Mouse (Mus musculus) liver, adult 2 months (tissue): ENCODE data around the gene Cuedc1. TPM values are rescaled to one million over a fixed set of nuclear protein-coding genes. Genes with fewer than 3 reads are reported as not detected.

Experiments
- DNase-seq: peaks from one replicate; pipeline ENCODE4 v3.0.0-alpha.2; 2011; ENCODE audit warnings: low read depth, low spot score; ENCODE audit errors: extremely low read depth
- H3K27ac ChIP-seq: fragments of 200-500 bp; replicated peaks from 2 replicates; pipeline ENCODE4 v1.5.1; 2012; ENCODE audit warnings: low read depth, mild to moderate bottlenecking, control low read depth, inconsistent platforms, low read length; ENCODE audit not compliant: insufficient read depth
- H3K27me3 ChIP-seq: fragments of 200-500 bp; 2 replicates; pipeline ENCODE4 v1.6.1; 2012; ENCODE audit warnings: mild to moderate bottlenecking, moderate library complexity, low read length, inconsistent platforms; ENCODE audit not compliant: control insufficient read depth, insufficient read depth
- H3K36me3 ChIP-seq: fragments of 200-500 bp; 2 replicates; pipeline ENCODE4 v1.6.1; 2012; ENCODE audit warnings: low read length, inconsistent platforms; ENCODE audit not compliant: control insufficient read depth, insufficient read depth
- H3K4me1 ChIP-seq: fragments of 200-500 bp; 2 replicates; pipeline ENCODE4 v1.6.1; 2011; ENCODE audit warnings: low read length; ENCODE audit not compliant: control insufficient read depth, insufficient read depth
- H3K4me3 ChIP-seq: fragments of 200-500 bp; 2 replicates; pipeline ENCODE4 v1.5.1; 2011; ENCODE audit warnings: low read depth, mild to moderate bottlenecking, control low read depth, low read length, moderate library complexity; ENCODE audit not compliant: insufficient read depth
- H3K79me2 ChIP-seq: fragments of 200-500 bp; 2 replicates; pipeline ENCODE4 v1.6.1; 2012; ENCODE audit warnings: inconsistent platforms, mild to moderate bottlenecking, low read length, moderate library complexity; ENCODE audit not compliant: control insufficient read depth, insufficient read depth
- H3K9ac ChIP-seq: fragments of 200-500 bp; 2 replicates; pipeline ENCODE4 v1.6.1; 2012; ENCODE audit warnings: low read depth, mild to moderate bottlenecking, control low read depth, inconsistent platforms, low read length
- CTCF ChIP-seq: fragments of 200-500 bp; IDR thresholded peaks from 2 replicates; pipeline ENCODE4 v1.5.1; 2011; ENCODE audit warnings: low read depth, low read length, control low read depth
- POLR2A ChIP-seq: fragments of 200-500 bp; IDR thresholded peaks from 2 replicates; pipeline ENCODE4 v1.6.1; 2011; ENCODE audit warnings: low read length, control low read depth; ENCODE audit not compliant: insufficient read depth; ENCODE audit errors: extremely low read depth
- WGBS: fragments of 180-500 bp; shearing (Covaris S2); methylation state at CpG from one replicate; pipeline ENCODE4 v1.1.7; 2018; 5-methylcytosine and 5-hydroxymethylcytosine counted together
- polyA plus RNA-seq: library from polyadenylated mRNA; depleted of rRNA; stranded (reverse); fragments of >200 nt; gene quantifications from 2 replicates; pipeline ENCODE4 v1.2.3, GENCODE M21; 2012
- total RNA-seq: library from RNA; depleted of rRNA; stranded (reverse); fragments of >200 nt; gene quantifications from 2 replicates; pipeline ENCODE4 v1.2.3, GENCODE M21; 2014

The Cuedc1 gene
- total and polyA plus RNA-seq, 2 experiments = 1.5 to 1.7 TPM

DNA sequence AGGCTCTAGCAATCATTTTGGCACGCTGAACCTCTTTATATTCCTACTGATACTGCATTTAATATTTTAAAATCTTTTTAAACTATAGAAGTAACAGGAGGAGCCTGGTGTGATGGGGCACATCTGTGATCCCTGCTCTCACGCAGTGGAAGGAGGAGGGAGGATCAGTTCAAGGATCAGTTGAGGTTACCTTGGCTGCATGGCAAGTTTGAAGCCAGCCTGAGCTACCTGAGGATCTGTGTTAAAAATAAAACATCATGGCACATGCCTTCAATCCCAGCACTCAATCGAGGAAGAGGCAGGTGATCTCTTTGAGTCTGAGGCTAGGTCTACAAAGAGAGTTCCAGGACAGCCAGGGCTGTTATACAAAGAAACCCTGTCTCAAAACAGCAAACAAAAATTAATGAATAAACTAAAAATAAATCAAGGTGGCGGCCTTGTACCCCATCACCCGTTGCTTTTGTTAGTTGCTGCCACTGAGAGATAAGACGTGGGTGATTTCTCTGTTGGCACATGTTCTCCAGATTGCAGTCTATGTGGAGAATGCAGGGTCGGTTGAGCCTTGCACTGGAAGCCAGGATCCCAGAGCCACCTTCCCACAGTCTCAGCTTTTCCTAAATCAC is 50.3 kb downstream of the Cuedc1 start:
- Histone ChIP-seq H3K79me2 (no peaks in the 10 kb centered on the region), H3K27ac (no peak overlapping the region; the same call in 1 of the 2 replicates), H3K4me3 (no peak overlapping the region), H3K4me1 (0 out of 2 replicates have a peak, but pooled peaks cover 5% of the 10 kb centered on the region), H3K36me3 (no peaks in the 10 kb centered on the region), H3K9ac (no peak overlapping the region), H3K27me3 (no peaks in the 10 kb centered on the region)
- no peak for DNase-seq
- WGBS = 72% methylated on average over 7 of the region's 7 CpGs
- TF ChIP-seq CTCF (no peak), POLR2A (no peak)

DNA sequence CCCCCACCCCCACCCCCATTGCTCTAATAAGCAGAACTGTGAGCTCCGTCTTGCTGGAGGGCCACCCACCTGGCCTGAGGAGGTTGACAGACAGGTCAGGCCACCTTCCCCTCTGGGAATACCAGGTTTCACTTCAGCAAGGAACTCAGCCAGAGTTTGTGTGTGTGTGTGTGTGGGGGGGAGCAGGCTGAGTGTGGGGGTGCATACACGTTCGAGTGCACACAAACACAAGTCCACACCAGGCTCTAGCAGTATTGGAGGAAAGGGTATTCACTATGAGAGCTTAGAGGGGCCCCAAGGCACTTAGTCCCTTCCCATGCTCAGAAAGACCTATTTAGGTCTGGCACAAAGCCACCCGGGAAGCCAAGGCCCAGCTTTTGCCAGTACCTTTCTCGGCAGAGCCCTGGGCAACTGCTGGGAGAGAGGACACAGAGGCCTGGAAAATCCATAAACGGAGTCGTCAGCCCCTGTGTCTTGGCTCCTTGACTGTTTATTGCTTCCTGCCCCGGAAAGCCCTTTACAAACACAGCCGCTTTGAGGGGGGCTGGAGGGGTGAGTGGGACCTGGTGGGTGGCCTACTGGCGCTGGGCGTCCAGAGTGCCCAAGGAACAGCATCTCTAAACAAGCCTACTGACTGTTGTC is 50.9 kb downstream of the Cuedc1 start:
- 60% methylated on average over 11 of the region's 11 CpGs for WGBS
- Histone ChIP-seq H3K79me2 (no peaks in the 10 kb centered on the region), H3K27me3 (no peaks in the 10 kb centered on the region), H3K27ac (peak overlapping the region; percentile 13; the same call in 1 of the 2 replicates), H3K9ac (no peak overlapping the region), H3K4me3 (no peak overlapping the region), H3K4me1 (0 out of 2 replicates have a peak, but pooled peaks cover 5% of the 10 kb centered on the region), H3K36me3 (no peaks in the 10 kb centered on the region)
- DNase-seq = no peak
- TF ChIP-seq POLR2A (no peak), CTCF (no peak)

DNA sequence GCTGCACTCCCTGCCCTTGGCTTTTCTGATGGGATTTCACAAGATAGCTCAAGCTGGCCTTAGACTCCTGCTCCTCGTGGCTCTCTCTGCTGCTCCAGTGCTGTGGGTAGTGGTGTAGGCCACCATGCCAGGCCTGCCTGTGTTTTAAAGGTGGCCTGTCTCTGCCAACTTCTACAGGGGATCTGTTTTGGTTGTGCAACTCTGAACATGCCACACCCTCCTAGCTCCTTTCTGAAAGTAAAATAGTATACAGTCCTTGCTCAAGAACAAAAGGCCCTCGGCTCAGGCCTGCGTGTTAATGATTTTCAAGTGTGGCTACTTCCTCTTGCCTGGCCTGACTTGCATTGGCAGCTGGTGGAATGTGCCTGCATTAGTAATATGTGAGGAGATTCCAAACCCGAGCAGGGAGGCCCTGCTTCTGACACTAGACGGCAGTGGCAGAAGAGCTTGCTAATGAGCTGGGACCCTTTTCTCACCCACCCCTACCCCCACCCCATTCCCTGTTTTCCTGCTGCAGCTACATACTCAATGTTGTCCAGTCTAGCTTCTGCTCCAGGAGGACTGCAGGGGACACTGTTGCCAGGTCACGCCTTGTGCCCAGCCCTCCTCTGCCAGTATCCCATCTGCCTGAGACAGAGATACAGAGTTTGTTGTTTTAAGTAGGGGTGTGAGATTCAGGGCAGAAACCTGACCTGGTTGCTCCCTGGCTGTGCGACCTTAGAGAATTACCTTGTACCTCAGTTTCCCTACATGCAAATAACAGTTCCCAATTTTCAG is 53.7 kb downstream of the Cuedc1 start:
- Histone ChIP-seq H3K79me2 (no peaks in the 10 kb centered on the region), H3K4me1 (0 out of 2 replicates have a peak, but pooled peaks cover 5% of the 10 kb centered on the region), H3K4me3 (no peak overlapping the region), H3K27me3 (no peaks in the 10 kb centered on the region), H3K9ac (no peak overlapping the region), H3K27ac (peak overlapping the region; percentile 44), H3K36me3 (no peaks in the 10 kb centered on the region)
- no peak for DNase-seq
- TF ChIP-seq POLR2A = no peak
- 60% methylated on average over 7 of the region's 7 CpGs for WGBS

DNA sequence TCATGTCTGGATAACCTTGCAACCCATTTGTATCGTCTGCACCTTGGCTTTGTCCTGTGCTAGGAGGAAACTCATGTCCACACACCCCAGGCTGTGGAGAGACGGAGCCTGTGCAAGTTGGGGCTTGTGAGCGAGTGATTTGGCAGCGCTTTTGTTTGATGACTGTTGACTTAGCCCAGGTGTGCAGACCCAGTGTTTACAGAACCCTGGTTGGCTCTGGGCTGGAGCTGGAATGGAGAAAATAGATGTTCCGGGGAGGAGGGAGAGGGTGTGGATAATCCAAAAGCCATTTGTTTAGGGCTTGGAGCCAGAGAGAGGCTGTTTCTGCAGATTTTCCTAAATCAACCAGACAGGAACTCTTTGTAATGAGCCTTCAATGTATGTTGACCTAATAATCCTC is 56.0 kb downstream of the Cuedc1 start:
- DNase-seq = no peak
- no peak for TF ChIP-seq CTCF
- TF ChIP-seq POLR2A = no peak
- H3K27ac ChIP-seq = no peak overlapping the region
- no peak overlapping the region for H3K4me3 ChIP-seq
- WGBS = 27% methylated on average over 5 of the region's 5 CpGs
- no peaks in the 10 kb centered on the region for H3K79me2 ChIP-seq
- H3K9ac ChIP-seq = no peak overlapping the region
- H3K4me1 ChIP-seq = no peaks in the 10 kb centered on the region
- no peaks in the 10 kb centered on the region for H3K36me3 ChIP-seq
- no peaks in the 10 kb centered on the region for H3K27me3 ChIP-seq

DNA sequence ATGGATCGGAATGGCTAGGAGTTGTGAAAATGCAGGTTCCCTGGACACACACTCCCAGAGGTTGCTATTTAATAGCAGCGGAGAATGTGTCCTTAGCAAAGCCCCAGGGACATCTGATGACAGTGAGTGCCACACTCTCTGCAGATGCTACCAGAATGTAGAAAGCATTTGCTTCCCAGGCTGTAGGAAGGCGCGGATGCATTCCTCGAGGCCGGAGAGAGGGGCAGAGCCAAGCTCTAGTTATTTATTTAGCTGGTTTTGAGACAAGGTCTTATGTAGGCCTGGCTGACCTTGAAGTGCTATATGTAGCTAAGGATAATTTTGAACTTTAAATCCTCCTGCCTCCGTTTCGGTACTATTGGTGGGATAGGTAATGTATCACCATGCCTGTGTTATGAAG is 56.6 kb downstream of the Cuedc1 start:
- no peaks in the 10 kb centered on the region for H3K79me2 ChIP-seq
- 67% methylated on average over 8 of the region's 8 CpGs for WGBS
- DNase-seq = no peak

More for the DNA sequence above, 56.6 kb downstream of the Cuedc1 start:
- TF ChIP-seq POLR2A (no peak), CTCF (no peak)
- H3K4me1 ChIP-seq = no peaks in the 10 kb centered on the region
- H3K9ac ChIP-seq = no peak overlapping the region
- H3K27ac ChIP-seq = no peak overlapping the region
- no peaks in the 10 kb centered on the region for H3K27me3 ChIP-seq
- no peak overlapping the region for H3K4me3 ChIP-seq
- no peaks in the 10 kb centered on the region for H3K36me3 ChIP-seq
